Mouse (Mus musculus) induced T-regulatory cell, adult 2 months (primary cell): ENCODE measurements around the gene Pknox2.

Source experiments
- DNase-seq: peaks from one replicate; pipeline ENCODE4 v3.0.0-alpha.2; 2012; ENCODE audit warnings: low read depth

Gene Pknox2

GRCm38 (mm10) chr9:37140464-37141181 is 6.6 kb downstream of the Pknox2 start:
- DNase-seq = no peak

GRCm38 (mm10) chr9:37139514-37139913 is 7.7 kb downstream of the Pknox2 start:
- DNase-seq = no peak

GRCm38 (mm10) chr9:37138883-37139282 is 8.3 kb downstream of the Pknox2 start:
- no peak for DNase-seq

- DNase-seq = no peak
These were observed 10.9 kb downstream of the Pknox2 start for GRCm38 (mm10) chr9:37136340-37136739.

- DNase-seq = no peak
These were observed 13.7 kb downstream of the Pknox2 start for GRCm38 (mm10) chr9:37133495-37133894.

GRCm38 (mm10) chr9:37129046-37129445 is 18.2 kb downstream of the Pknox2 start:
- DNase-seq = no peak

- no peak for DNase-seq
These were observed 21.0 kb downstream of the Pknox2 start for GRCm38 (mm10) chr9:37126197-37126596.

GRCm38 (mm10) chr9:37124696-37125480 is 22.3 kb downstream of the Pknox2 start:
- no peak for DNase-seq

- no peak for DNase-seq
These were observed 23.8 kb downstream of the Pknox2 start for GRCm38 (mm10) chr9:37123384-37123783.

- DNase-seq = no peak
These were observed 24.2 kb downstream of the Pknox2 start for GRCm38 (mm10) chr9:37122971-37123370.

- no peak for DNase-seq
These were observed 24.8 kb downstream of the Pknox2 start for GRCm38 (mm10) chr9:37122381-37122780.

GRCm38 (mm10) chr9:37121761-37122331 is 25.4 kb downstream of the Pknox2 start:
- DNase-seq = no peak

GRCm38 (mm10) chr9:37120801-37121200 is 26.4 kb downstream of the Pknox2 start:
- no peak for DNase-seq

GRCm38 (mm10) chr9:37117529-37117928 is 29.7 kb downstream of the Pknox2 start:
- no peak for DNase-seq

- DNase-seq = no peak
These were observed 30.4 kb downstream of the Pknox2 start for GRCm38 (mm10) chr9:37116632-37117413.

- DNase-seq = no peak
These were observed 31.4 kb downstream of the Pknox2 start for GRCm38 (mm10) chr9:37115820-37116219.

GRCm38 (mm10) chr9:37114286-37115267 is 32.6 kb downstream of the Pknox2 start:
- no peak for DNase-seq

GRCm38 (mm10) chr9:37107546-37107945 is 39.7 kb downstream of the Pknox2 start:
- no peak for DNase-seq

- DNase-seq = no peak
These were observed 40.4 kb downstream of the Pknox2 start for GRCm38 (mm10) chr9:37106808-37107207.

GRCm38 (mm10) chr9:37104249-37104648 is 43.0 kb downstream of the Pknox2 start:
- no peak for DNase-seq

GRCm38 (mm10) chr9:37103778-37104177 is 43.4 kb downstream of the Pknox2 start:
- no peak for DNase-seq
